ENCODE assay signal across 8 mouse cellular contexts in the genomic region with DNA sequence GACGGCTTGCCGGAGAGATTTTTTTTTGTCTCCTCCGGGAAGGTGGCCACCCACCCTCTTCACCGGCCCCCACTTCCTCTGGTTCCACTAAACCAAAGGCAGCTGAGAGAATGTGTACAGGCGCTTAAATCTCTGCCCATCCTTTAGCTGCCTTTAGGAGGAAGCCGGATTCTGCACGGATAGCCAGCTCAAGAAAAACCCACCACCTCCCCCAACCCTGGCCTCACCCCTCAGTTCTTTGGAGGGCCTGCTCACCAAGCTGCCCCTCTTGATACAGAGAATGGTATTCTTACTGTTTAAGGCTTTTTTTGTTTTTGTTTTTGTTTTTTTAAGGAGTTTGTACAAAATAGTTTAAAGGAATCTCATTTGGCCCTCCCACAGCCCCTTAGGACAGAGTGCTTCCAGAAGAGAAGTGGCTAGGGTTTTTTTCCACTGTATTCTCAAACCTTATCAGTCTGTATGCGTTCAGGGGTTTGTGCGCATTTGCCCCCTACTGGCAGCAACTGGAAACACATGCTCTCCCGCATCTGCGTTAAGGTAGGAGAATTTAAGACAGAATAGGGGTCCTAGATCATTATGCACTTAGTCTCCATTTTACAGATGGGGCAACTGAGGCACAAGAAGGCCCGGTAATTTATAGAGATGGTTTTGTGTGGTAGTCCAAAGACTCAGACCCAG. TPM values are rescaled to one million over a fixed set of nuclear protein-coding genes. Genes with fewer than 3 reads are reported as not detected.
A peak's percentile ranks its signal among the peaks of the same experiment; 100 is the strongest.
DNase-seq lines count a peak whose midpoint lies in the region; ATAC-seq and TF ChIP-seq lines count a peak whose summit lies in the region.

No protein-coding gene starts in this region.

- peak; percentile 87 for ATAC-seq in forebrain, postnatal 0 days
- ATAC-seq in hindbrain, postnatal 0 days = peak; percentile 71
- peak; percentile 48; the same call in 1 of the 2 replicates for ATAC-seq in midbrain, embryonic 12.5 days (ENCODE audit: low FRiP score, low read depth)

- no peak overlapping the region for H3K9ac ChIP-seq in forebrain, postnatal 0 days
- no peak overlapping the region for H3K9ac ChIP-seq in hindbrain, postnatal 0 days (replicated peaks; ENCODE audit: low read length)
- H3K9ac ChIP-seq in midbrain, embryonic 12.5 days (replicated peaks) = no peak overlapping the region; the same call in 1 of the 2 replicates

- no peaks in the 10 kb centered on the region for H3K36me3 ChIP-seq in forebrain, postnatal 0 days (ENCODE audit: insufficient read depth)
- H3K36me3 ChIP-seq in hindbrain, postnatal 0 days (ENCODE audit: insufficient read depth, low read length) = no peaks in the 10 kb centered on the region
- no peaks in the 10 kb centered on the region for H3K36me3 ChIP-seq in midbrain, embryonic 12.5 days
- H3K36me3 ChIP-seq in spleen, adult 2 months (ENCODE audit: control insufficient read depth, insufficient read depth, low read length) = no peaks in the 10 kb centered on the region

- WGBS in forebrain, postnatal 0 days = 14% methylated on average over 12 of the region's 12 CpGs
- 26% methylated on average over 12 of the region's 12 CpGs for WGBS in hindbrain, postnatal 0 days
- 15% methylated on average over 12 of the region's 12 CpGs for WGBS in midbrain, embryonic 12.5 days
- WGBS in spleen, adult 2 months = 15% methylated on average over 12 of the region's 12 CpGs

- H3K4me3 ChIP-seq in forebrain, postnatal 0 days (ENCODE audit: low read depth, low read length) = no peak overlapping the region
- H3K4me3 ChIP-seq in hindbrain, postnatal 0 days (ENCODE audit: low read length) = no peak overlapping the region
- H3K4me3 ChIP-seq in midbrain, embryonic 12.5 days = no peak overlapping the region
- H3K4me3 ChIP-seq in spleen, adult 2 months (ENCODE audit: extremely low read depth, insufficient read depth, insufficient read length) = no peak overlapping the region

- TF ChIP-seq POLR2A in spleen, adult 2 months (IDR thresholded peaks at IDR 0.05; ENCODE audit: low read depth, low read length) = no peak

- peak; percentile 43 to 86 for DNase-seq in adrenal gland, adult (ENCODE audit: inconsistent age in 2 of 2, low spot score in 1 of 2)
- no peak for DNase-seq in adrenal gland, postnatal 4 days (ENCODE audit: low spot score in 2 of 2)
- DNase-seq in cerebellum, adult 18-20 months = peak; percentile 48 to 61
- peak; percentile 82 for DNase-seq in forebrain, postnatal 0 days
- peak; percentile 82 for DNase-seq in hindbrain, postnatal 0 days (ENCODE audit: low spot score)
- DNase-seq in left cerebral cortex, adult 18-20 months (ENCODE audit: low spot score in 2 of 2) = peak; percentile 66 to 72
- DNase-seq in spleen, adult 2 months (ENCODE audit: low read depth in 1 of 2, low spot score in 2 of 2) = peak; percentile 19 to 41

- no peak overlapping the region for H3K27ac ChIP-seq in forebrain, postnatal 0 days (ENCODE audit: low read depth, low read length)
- H3K27ac ChIP-seq in hindbrain, postnatal 0 days = no peak overlapping the region
- no peak overlapping the region for H3K27ac ChIP-seq in midbrain, embryonic 12.5 days (replicated peaks)
- no peak overlapping the region for H3K27ac ChIP-seq in spleen, adult 2 months (ENCODE audit: insufficient read depth, low read length)

- no peaks in the 10 kb centered on the region for H3K27me3 ChIP-seq in forebrain, postnatal 0 days (ENCODE audit: insufficient read depth, low read length)
- no peaks in the 10 kb centered on the region for H3K27me3 ChIP-seq in hindbrain, postnatal 0 days (ENCODE audit: insufficient read depth, low read length)
- H3K27me3 ChIP-seq in midbrain, embryonic 12.5 days = no peaks in the 10 kb centered on the region
- H3K27me3 ChIP-seq in spleen, adult 2 months (ENCODE audit: control insufficient read depth, insufficient read depth, low read length) = no peaks in the 10 kb centered on the region

- H3K4me1 ChIP-seq in forebrain, postnatal 0 days (ENCODE audit: insufficient read depth) = no peaks in the 10 kb centered on the region
- no peaks in the 10 kb centered on the region for H3K4me1 ChIP-seq in hindbrain, postnatal 0 days (ENCODE audit: insufficient read depth, low read length)
- peaks cover 14% of the 10 kb centered on the region for H3K4me1 ChIP-seq in midbrain, embryonic 12.5 days
- H3K4me1 ChIP-seq in spleen, adult 2 months (ENCODE audit: control insufficient read depth, insufficient read depth, insufficient read length) = no peaks in the 10 kb centered on the region

- H3K9me3 ChIP-seq in forebrain, postnatal 0 days (ENCODE audit: low read length) = no peaks in the 10 kb centered on the region
- no peaks in the 10 kb centered on the region for H3K9me3 ChIP-seq in hindbrain, postnatal 0 days (ENCODE audit: low read length)
- H3K9me3 ChIP-seq in midbrain, embryonic 12.5 days = no peaks in the 10 kb centered on the region

- peak; percentile 88 for TF ChIP-seq CTCF in forebrain, postnatal 0 days (IDR thresholded peaks at IDR 0.05; ENCODE audit: low read depth)
- peak; percentile 91 for TF ChIP-seq CTCF in hindbrain, postnatal 0 days (IDR thresholded peaks at IDR 0.05; ENCODE audit: low read depth)
- TF ChIP-seq CTCF in spleen, adult 2 months (IDR thresholded peaks at IDR 0.05; ENCODE audit: extremely low read depth, insufficient read depth, insufficient read length, insufficient replicate concordance) = peak; percentile 52; the same call in 1 of the 2 replicates

- 0 out of 2 replicates have a peak overlapping the region, but pooled peaks have one; percentile 1 for H3K4me2 ChIP-seq in forebrain, postnatal 0 days (ENCODE audit: low read depth)
- H3K4me2 ChIP-seq in hindbrain, postnatal 0 days (ENCODE audit: low read depth, low read length) = no peak overlapping the region
- H3K4me2 ChIP-seq in midbrain, embryonic 12.5 days (replicated peaks) = peak overlapping the region; percentile 38

RNA-seq across cellular contexts. Expression of a gene that starts 13.0 kb away (rescaled TPM):
- 1 to 10 TPM in 1 of 2 experiments, under 1 TPM in 1; 0.54 to 3.0 TPM for total RNA-seq in adrenal gland, postnatal 4 days (2021)
- total RNA-seq in forebrain, postnatal 0 days (2014; rRNA removed) = not detected in 2 replicates
- polyA plus RNA-seq in forebrain, postnatal 0 days (2015; fragmentation: Nextera tagmentation; extraction: Ambion mirVana) = not detected in 2 replicates
- total RNA-seq in hindbrain, postnatal 0 days (2014; rRNA removed) = 0.07 TPM in 1 of 2 replicates, not detected in the other
- polyA plus RNA-seq in hindbrain, postnatal 0 days (2015; fragmentation: Nextera tagmentation; extraction: Ambion mirVana) = not detected in 2 replicates
- total RNA-seq in left cerebral cortex, adult 18-20 months (2021) = under 1 TPM; 0.94 to 0.95 TPM
- 0.10 TPM in 1 of 2 replicates, not detected in the other for polyA plus RNA-seq in midbrain, embryonic 12.5 days (2016; fragmentation: Nextera tagmentation; extraction: Ambion mirVana)
- polyA plus RNA-seq in spleen, adult 2 months (2012; rRNA removed) = not detected in 2 replicates

Comparison
In these comparisons a context has a peak if more than half of its experiments do, and no peak if none do; other contexts are left out.
1. DNase-seq: peak in adrenal gland, adult (2 of 2), cerebellum, adult 18-20 months (2 of 2), forebrain, postnatal 0 days (single experiment), hindbrain, postnatal 0 days (single experiment), left cerebral cortex, adult 18-20 months (2 of 2) and spleen, adult 2 months (2 of 2); none in adrenal gland, postnatal 4 days (0 of 2).
2. Peak in every context shown above with its lines, with median percentiles within 50 percentile points of each other: ATAC-seq and CTCF ChIP-seq.